ENCODE assay signal across 29 mouse cellular contexts in genomic region chr11:19562668-19563067, GRCm38 (mm10).
A peak's percentile ranks its signal among the peaks of the same experiment; 100 is the strongest.
DNase-seq lines count a peak whose midpoint lies in the region; ATAC-seq lines count a peak whose summit lies in the region.
"Had no signal": no experiment of that assay in that cellular context is flagged by ENCODE, and none has a peak within 500 bp of the region (broad histone marks: within the 10 kb centered on the region; RNA-seq: fewer than 3 reads in every experiment).

No protein-coding gene starts in this region.

- H3K9me3 ChIP-seq in intestine, embryonic 14.5 days (ENCODE audit: control insufficient read depth, low read length) = no peaks in the 10 kb centered on the region
- H3K9me3 ChIP-seq in intestine, embryonic 16.5 days (ENCODE audit: control insufficient read depth, low read length) = no peaks in the 10 kb centered on the region
- H3K9me3 ChIP-seq: embryonic facial prominence, embryonic 13.5 days; embryonic facial prominence, embryonic 15.5 days; forebrain, embryonic 10.5 days; forebrain, embryonic 12.5 days; G1E had no signal

- 91% methylated on average over 4 of the region's 4 CpGs for WGBS in intestine, embryonic 14.5 days
- 91% methylated on average over 4 of the region's 4 CpGs for WGBS in intestine, embryonic 16.5 days

- no peaks in the 10 kb centered on the region for H3K4me1 ChIP-seq in intestine, embryonic 14.5 days (replicated peaks; ENCODE audit: control insufficient read depth, insufficient read depth, low read length)
- H3K4me1 ChIP-seq in intestine, embryonic 16.5 days (ENCODE audit: control insufficient read depth, insufficient read depth, low read length) = no peaks in the 10 kb centered on the region
- H3K4me1 ChIP-seq: embryonic facial prominence, embryonic 15.5 days had no signal

- DNase-seq in intestine, embryonic 14.5 days (ENCODE audit: low spot score) = peak; percentile 42
- peak; percentile 5 for DNase-seq in 416B (ENCODE audit: low read depth)
- DNase-seq in spleen, adult 12 weeks (ENCODE audit: low spot score) = no peak
- no peak for DNase-seq in thymus, postnatal 14 days
- DNase-seq: adrenal gland, adult 8-10 months; adrenal gland, postnatal 14 days; adrenal gland, postnatal 36 days; B cell, adult 2 months; cerebellum, adult 11-12 months; cerebellum, adult 2 months; cerebellum, adult 9-10 months; cerebellum, postnatal 10 days; cerebellum, postnatal 25 days; embryo, embryonic 11 days had no signal

- H3K9ac ChIP-seq in intestine, embryonic 14.5 days (ENCODE audit: low read length) = no peak overlapping the region
- no peak overlapping the region for H3K9ac ChIP-seq in intestine, embryonic 16.5 days (ENCODE audit: low read depth, low read length)
- H3K9ac ChIP-seq: embryonic facial prominence, embryonic 13.5 days; embryonic facial prominence, embryonic 15.5 days; forebrain, embryonic 12.5 days had no signal

- no peak overlapping the region for H3K27ac ChIP-seq in intestine, embryonic 14.5 days (ENCODE audit: low read depth)
- H3K27ac ChIP-seq in intestine, embryonic 16.5 days (ENCODE audit: low read length) = no peak overlapping the region
- H3K27ac ChIP-seq: embryonic facial prominence, embryonic 13.5 days; embryonic facial prominence, embryonic 15.5 days; forebrain, embryonic 10.5 days; forebrain, embryonic 12.5 days had no signal

- no peak overlapping the region for H3K4me3 ChIP-seq in intestine, embryonic 14.5 days (ENCODE audit: low read depth, low read length)
- H3K4me3 ChIP-seq in intestine, embryonic 16.5 days (ENCODE audit: low read length) = no peak overlapping the region
- H3K4me3 ChIP-seq: embryonic facial prominence, embryonic 13.5 days; embryonic facial prominence, embryonic 15.5 days; erythroblast, embryonic 14.5 days; forebrain, embryonic 10.5 days; forebrain, embryonic 12.5 days had no signal

- ATAC-seq in intestine, embryonic 14.5 days (replicated peaks; ENCODE audit: low FRiP score, low TSS enrichment, low read depth) = no peak
- ATAC-seq in intestine, embryonic 16.5 days = no peak
- 0 out of 2 replicates have a peak, but pooled peaks have one; percentile 29 for ATAC-seq in common myeloid progenitor, adult 5-6 weeks (replicated peaks; ENCODE audit: low read depth, poor library complexity, severe bottlenecking)
- ATAC-seq in megakaryocyte progenitor cell, adult 5-6 weeks (replicated peaks; ENCODE audit: poor library complexity) = 0 out of 2 replicates have a peak, but pooled peaks have one; percentile 14
- ATAC-seq: activated CD4-positive, CD25-positive, alpha-beta regulatory T cell, adult 4 months; CD4-positive, CD25-positive, alpha-beta regulatory T cell, adult 4 months; forebrain, embryonic 14.5 days; forebrain, embryonic 16.5 days; Patski had no signal

- no peaks in the 10 kb centered on the region for H3K36me3 ChIP-seq in intestine, embryonic 14.5 days (ENCODE audit: control insufficient read depth, insufficient read depth, low read length)
- no peaks in the 10 kb centered on the region for H3K36me3 ChIP-seq in intestine, embryonic 16.5 days (ENCODE audit: control insufficient read depth, insufficient read depth, low read length)
- H3K36me3 ChIP-seq: embryonic facial prominence, embryonic 13.5 days; embryonic facial prominence, embryonic 15.5 days; forebrain, embryonic 10.5 days; forebrain, embryonic 12.5 days; G1E had no signal

- H3K4me2 ChIP-seq in intestine, embryonic 14.5 days (ENCODE audit: low read length) = no peak overlapping the region
- H3K4me2 ChIP-seq in intestine, embryonic 16.5 days (ENCODE audit: low read depth, low read length) = no peak overlapping the region
- H3K4me2 ChIP-seq: embryonic facial prominence, embryonic 13.5 days; embryonic facial prominence, embryonic 15.5 days; forebrain, embryonic 12.5 days had no signal

- no peaks in the 10 kb centered on the region for H3K27me3 ChIP-seq in intestine, embryonic 14.5 days (replicated peaks; ENCODE audit: control insufficient read depth, insufficient read depth, low read length)
- no peaks in the 10 kb centered on the region for H3K27me3 ChIP-seq in intestine, embryonic 16.5 days (replicated peaks; ENCODE audit: control insufficient read depth, insufficient read depth, low read length)
- H3K27me3 ChIP-seq: CH12.LX; embryonic facial prominence, embryonic 13.5 days; embryonic facial prominence, embryonic 15.5 days had no signal

Comparison
In these comparisons a context has a peak if more than half of its experiments do, and no peak if none do; other contexts are left out.
1. ATAC-seq: peak in common myeloid progenitor, adult 5-6 weeks (single experiment) and megakaryocyte progenitor cell, adult 5-6 weeks (single experiment); none in intestine, embryonic 14.5 days (single experiment) and intestine, embryonic 16.5 days (single experiment).
2. DNase-seq: peak in intestine, embryonic 14.5 days (single experiment) and 416B (single experiment); none in spleen, adult 12 weeks (single experiment) and thymus, postnatal 14 days (single experiment).